Mouse (Mus musculus) midbrain, postnatal 0 days (tissue): ENCODE measurements around the gene Slc6a5. TPM values are rescaled to one million over a fixed set of nuclear protein-coding genes. Genes with fewer than 3 reads are reported as not detected.

Experiments
- ATAC-seq: fragments of 200-750 bp; cut with Nextera tagmentation; 2 replicates; pipeline ENCODE4 v1.8.0; 2017; ENCODE audit warnings: moderate number of reproducible peaks, mild to moderate bottlenecking, moderate TSS enrichment, moderate library complexity; ENCODE audit not compliant: low FRiP score
- DNase-seq: peaks from one replicate; pipeline ENCODE4 v3.0.0-alpha.2; 2015; ENCODE audit warnings: low spot score
- H3K27ac ChIP-seq: fragments of 300-500 bp; sonication (generic); 2 replicates; pipeline ENCODE4 v1.5.1; 2014; ENCODE audit warnings: low read depth, mild to moderate bottlenecking, low read length, mixed read lengths
- H3K27me3 ChIP-seq: fragments of 300-500 bp; sonication (generic); 2 replicates; pipeline ENCODE4 v1.6.1; 2014; ENCODE audit warnings: low read length, control low read depth, mixed read lengths; ENCODE audit not compliant: insufficient read depth
- H3K36me3 ChIP-seq: fragments of 300-500 bp; sonication (generic); 2 replicates; pipeline ENCODE4 v1.6.1; 2014; ENCODE audit warnings: low read length, control low read depth, mixed read lengths; ENCODE audit not compliant: insufficient read depth
- H3K4me1 ChIP-seq: fragments of 300-500 bp; sonication (generic); 2 replicates; pipeline ENCODE4 v1.6.1; 2014; ENCODE audit warnings: mild to moderate bottlenecking, control low read depth, antibody characterized with exemption, low read length, mixed read lengths; ENCODE audit not compliant: insufficient read depth
- H3K4me2 ChIP-seq: fragments of 300-500 bp; sonication (generic); 2 replicates; pipeline ENCODE4 v1.6.1; 2014; ENCODE audit warnings: low read depth, mild to moderate bottlenecking, low read length, mixed read lengths; ENCODE audit not compliant: poor library complexity, severe bottlenecking
- H3K4me3 ChIP-seq: fragments of 300-500 bp; sonication (generic); 2 replicates; pipeline ENCODE4 v1.5.1; 2014; ENCODE audit warnings: low read depth, mild to moderate bottlenecking, low read length, moderate library complexity
- H3K9ac ChIP-seq: fragments of 300-500 bp; sonication (generic); replicated peaks from 2 replicates; pipeline ENCODE4 v1.6.1; 2014; ENCODE audit warnings: mild to moderate bottlenecking, low read length, moderate library complexity, mixed read lengths; ENCODE audit not compliant: poor library complexity, severe bottlenecking
- H3K9me3 ChIP-seq: fragments of 300-500 bp; sonication (generic); 2 replicates; pipeline ENCODE4 v1.6.1; 2016; ENCODE audit warnings: low read length, control low read depth
- CTCF ChIP-seq: IDR thresholded peaks from 2 replicates; pipeline ENCODE4 v1.5.1; 2016; ENCODE audit warnings: antibody characterized with exemption, mild to moderate bottlenecking
- WGBS: fragments of 180-500 bp; shearing (Covaris S2); extraction: QIAGEN DNeasy Blood & Tissue Kit; methylation state at CpG from one replicate; pipeline ENCODE4 v1.1.7; 2014; 5-methylcytosine and 5-hydroxymethylcytosine counted together
- polyA plus RNA-seq: library from polyadenylated mRNA; unstranded; fragments of >200 nt; fragmentation: Nextera tagmentation; extraction: Ambion mirVana; gene quantifications from 2 replicates; pipeline ENCODE4 v1.2.1, GENCODE M21; 2015
- total RNA-seq: library from RNA; depleted of rRNA; stranded (reverse); fragments of >200 nt; gene quantifications from 2 replicates; pipeline ENCODE4 v1.2.3, GENCODE M21; 2014

The Slc6a5 gene
- total and polyA plus RNA-seq, 2 experiments from 2014 or later, result 0.22 to 6.6 TPM

- H3K27ac ChIP-seq, result no peak overlapping the region
- no peaks in the 10 kb centered on the region for H3K36me3 ChIP-seq
- ATAC-seq (peak; percentile 61; the same call in 1 of the 2 replicates), DNase-seq (peak; percentile 58)
- H3K9me3 ChIP-seq, result no peaks in the 10 kb centered on the region
- H3K4me2 ChIP-seq, result peak overlapping the region; percentile 16
- peaks cover 7% of the 10 kb centered on the region; the same call in 1 of the 2 replicates for H3K4me1 ChIP-seq
- no peak overlapping the region for H3K9ac ChIP-seq
- 25% methylated on average over 13 of the region's 13 CpGs for WGBS
- H3K27me3 ChIP-seq, result no peaks in the 10 kb centered on the region
- TF ChIP-seq CTCF, result no peak
- H3K4me3 ChIP-seq, result no peak overlapping the region
Measured at GRCm38 (mm10) chr7:49879051-49879450, 30.9 kb upstream of the Slc6a5 start.

- H3K4me1 ChIP-seq, result peaks cover 7% of the 10 kb centered on the region; the same call in 1 of the 2 replicates
- no peak overlapping the region for H3K4me2 ChIP-seq
- H3K27me3 ChIP-seq, result no peaks in the 10 kb centered on the region
- H3K36me3 ChIP-seq, result no peaks in the 10 kb centered on the region
- H3K9ac ChIP-seq, result no peak overlapping the region
- ATAC-seq (no peak), DNase-seq (peak; percentile 15)
- WGBS, result 87% methylated on average over 8 of the region's 8 CpGs
- H3K4me3 ChIP-seq, result no peak overlapping the region
- TF ChIP-seq CTCF, result no peak
- H3K9me3 ChIP-seq, result no peaks in the 10 kb centered on the region
- no peak overlapping the region for H3K27ac ChIP-seq
Measured at GRCm38 (mm10) chr7:49879998-49880707, 29.8 kb upstream of the Slc6a5 start.

GRCm38 (mm10) chr7:49882288-49882687 lies 27.7 kb upstream of the Slc6a5 start:
- Histone ChIP-seq H3K4me3 (no peak overlapping the region), H3K4me2 (no peak overlapping the region), H3K27ac (peak overlapping the region; percentile 70; the same call in 1 of the 2 replicates), H3K36me3 (no peaks in the 10 kb centered on the region), H3K9me3 (no peaks in the 10 kb centered on the region), H3K9ac (no peak overlapping the region), H3K27me3 (no peaks in the 10 kb centered on the region), H3K4me1 (peaks cover 7% of the 10 kb centered on the region; the same call in 1 of the 2 replicates)
- ATAC-seq (peak; percentile 32; the same call in 1 of the 2 replicates), DNase-seq (peak; percentile 56)
- 24% methylated on average over 4 of the region's 4 CpGs for WGBS
- TF ChIP-seq CTCF, result no peak

GRCm38 (mm10) chr7:49882694-49883389 lies 27.1 kb upstream of the Slc6a5 start:
- Histone ChIP-seq H3K4me2 (peak overlapping the region; percentile 1; the same call in 1 of the 2 replicates), H3K36me3 (no peaks in the 10 kb centered on the region), H3K9ac (no peak overlapping the region), H3K27ac (peak overlapping the region; percentile 70), H3K4me1 (peaks cover 7% of the 10 kb centered on the region; the same call in 1 of the 2 replicates), H3K27me3 (no peaks in the 10 kb centered on the region), H3K9me3 (no peaks in the 10 kb centered on the region), H3K4me3 (no peak overlapping the region)
- TF ChIP-seq CTCF, result peak; percentile 52
- 13% methylated on average over 16 of the region's 16 CpGs for WGBS
- DNase-seq (peak; percentile 74), ATAC-seq (peak; percentile 64)

- H3K27ac ChIP-seq, result no peak overlapping the region
- ATAC-seq, result no peak
- no peak overlapping the region for H3K9ac ChIP-seq
- H3K9me3 ChIP-seq, result no peaks in the 10 kb centered on the region
- WGBS, result 86% methylated on average over 2 of the region's 2 CpGs
- peaks cover 4% of the 10 kb centered on the region; the same call in 1 of the 2 replicates for H3K4me1 ChIP-seq
- no peak for DNase-seq
- H3K4me3 ChIP-seq, result no peak overlapping the region
- no peak overlapping the region for H3K4me2 ChIP-seq
- no peak for TF ChIP-seq CTCF
- no peaks in the 10 kb centered on the region for H3K36me3 ChIP-seq
- no peaks in the 10 kb centered on the region for H3K27me3 ChIP-seq
Measured at GRCm38 (mm10) chr7:49887776-49888390, 22.1 kb upstream of the Slc6a5 start.
